Mouse (Mus musculus): ENCODE results near the gene A630089N07Rik.
"Not testable (repeated sequence)": the region's sequence is repeated elsewhere in the genome, so short reads cannot be mapped to it uniquely, and the experiment has no call there.

DNA sequence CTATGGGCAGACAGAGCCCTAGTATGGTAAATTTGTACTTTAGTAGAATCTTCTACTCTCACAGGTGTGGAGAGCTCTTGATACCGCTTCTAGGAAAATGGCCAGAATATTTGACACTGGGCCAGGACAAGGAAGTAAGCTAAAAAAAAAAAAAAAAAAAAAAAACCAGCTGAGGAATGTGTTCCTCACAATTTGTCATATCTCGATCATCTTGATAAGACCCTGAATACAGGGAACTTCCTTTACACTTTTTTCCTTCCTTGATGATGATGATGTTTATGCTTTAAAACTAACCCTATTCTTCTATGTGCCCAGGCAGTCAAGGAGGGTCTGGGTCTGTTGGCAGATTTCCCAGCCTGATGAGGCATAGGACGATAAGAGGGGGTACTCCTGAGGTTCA is 2.9 kb downstream of the A630089N07Rik start:
- TF ChIP-seq CTCF (IDR thresholded peaks at IDR 0.05; ENCODE audit: borderline replicate concordance, insufficient read depth, low read length); POLR2A (IDR thresholded peaks at IDR 0.05; ENCODE audit: low read depth, low read length): not testable (repeated sequence)

Data from embryonic fibroblast, embryonic 13.5 days (primary cell).